Mouse (Mus musculus): ENCODE measurements at regions not wholly inside any gene's neighbourhood (a gene's known extent, or its start where the extent isn't known, plus 50 kb on each side); places are given as distances from the start of the nearest gene placed in this dataset.

- DNase-seq: no peak
Measured at GRCm38 (mm10) chr12:54265852-54266251, 62.2 kb upstream of the Egln3 start.

- DNase-seq: no peak
Measured at GRCm38 (mm10) chr12:54264893-54265835, 61.5 kb upstream of the Egln3 start.

- DNase-seq: no peak
Measured at GRCm38 (mm10) chr12:54264418-54264733, 60.7 kb upstream of the Egln3 start.

- DNase-seq: peak in 1 of 2 experiments; percentile 48
Measured at GRCm38 (mm10) chr12:54263733-54264417, 60.2 kb upstream of the Egln3 start.

GRCm38 (mm10) chr12:54262236-54263005 is 58.8 kb upstream of the Egln3 start:
- peak; percentile 28 to 71 for DNase-seq

- peak; percentile 67 to 83 for DNase-seq
Measured at GRCm38 (mm10) chr12:54261426-54261825, 57.8 kb upstream of the Egln3 start.

GRCm38 (mm10) chr12:54260502-54260901 is 56.8 kb upstream of the Egln3 start:
- DNase-seq: no peak

- no peak for DNase-seq
Measured at GRCm38 (mm10) chr12:54257776-54258433, 54.2 kb upstream of the Egln3 start.

GRCm38 (mm10) chr12:54256506-54257128 is 53.0 kb upstream of the Egln3 start:
- DNase-seq: peak; percentile 5 to 43
